Mouse (Mus musculus) forebrain, embryonic 14.5 days (tissue): ENCODE measurements around the gene Ift43. TPM values are rescaled to one million over a fixed set of nuclear protein-coding genes. Genes with fewer than 3 reads are reported as not detected.
A peak's percentile ranks its signal among the peaks of the same experiment; 100 is the strongest.

ENCODE experiments used
- ATAC-seq: fragments of 200-750 bp; cut with Nextera tagmentation; 2 replicates; pipeline ENCODE4 v1.8.0; 2017; ENCODE audit warnings: mild to moderate bottlenecking, moderate library complexity
- DNase-seq: peaks from one replicate; pipeline ENCODE4 v3.0.0-alpha.2; 2015; ENCODE audit warnings: low spot score
- H3K27ac ChIP-seq: fragments of 300-500 bp; sonication (generic); 2 replicates; pipeline ENCODE4 v1.5.1; 2014; ENCODE audit warnings: low read depth, mild to moderate bottlenecking, control low read depth, low read length, moderate library complexity
- H3K27me3 ChIP-seq: fragments of 300-500 bp; sonication (generic); replicated peaks from 2 replicates; pipeline ENCODE4 v1.6.1; 2014; ENCODE audit warnings: low read length, control low read depth, mixed read lengths; ENCODE audit not compliant: control insufficient read depth, insufficient read depth
- H3K36me3 ChIP-seq: fragments of 300-500 bp; sonication (generic); 2 replicates; pipeline ENCODE4 v1.6.1; 2014; ENCODE audit warnings: low read length, control low read depth; ENCODE audit not compliant: control insufficient read depth, insufficient read depth
- H3K4me1 ChIP-seq: fragments of 300-500 bp; sonication (generic); 2 replicates; pipeline ENCODE4 v1.6.1; 2014; ENCODE audit warnings: antibody characterized with exemption, low read length, control low read depth; ENCODE audit not compliant: control insufficient read depth, insufficient read depth
- H3K4me2 ChIP-seq: fragments of 300-500 bp; sonication (generic); 2 replicates; pipeline ENCODE4 v1.6.1; 2014; ENCODE audit warnings: mild to moderate bottlenecking, control low read depth, low read length
- H3K4me3 ChIP-seq: fragments of 300-500 bp; sonication (generic); 2 replicates; pipeline ENCODE4 v1.5.1; 2014; ENCODE audit warnings: low read depth, low read length, control low read depth
- H3K9ac ChIP-seq: fragments of 300-500 bp; sonication (generic); 2 replicates; pipeline ENCODE4 v1.6.1; 2014; ENCODE audit warnings: mild to moderate bottlenecking, low read length, control low read depth, moderate library complexity
- H3K9me3 ChIP-seq: fragments of 300-500 bp; sonication (generic); replicated peaks from 2 replicates; pipeline ENCODE4 v1.6.1; 2016; ENCODE audit warnings: low read length, control low read depth, mixed read lengths; ENCODE audit not compliant: control insufficient read depth
- WGBS: fragments of 180-500 bp; shearing (Covaris S2); extraction: QIAGEN DNeasy Blood & Tissue Kit; methylation state at CpG from one replicate; pipeline ENCODE4 v1.1.7; 2014; 5-methylcytosine and 5-hydroxymethylcytosine counted together
- polyA plus RNA-seq: library from polyadenylated mRNA; unstranded; fragments of >200 nt; fragmentation: Nextera tagmentation; extraction: Ambion mirVana; gene quantifications from 2 replicates; pipeline ENCODE4 v1.2.1, GENCODE M21; 2014

The Ift43 gene
- polyA plus RNA-seq, 1 experiment from 2014 or later = 82.0 TPM

- 93% methylated on average over 5 of the region's 5 CpGs for WGBS
- Histone ChIP-seq H3K9ac (no peak overlapping the region), H3K36me3 (no peaks in the 10 kb centered on the region), H3K27ac (no peak overlapping the region), H3K4me2 (no peak overlapping the region), H3K27me3 (no peaks in the 10 kb centered on the region), H3K4me1 (peaks cover 33% of the 10 kb centered on the region), H3K4me3 (no peak overlapping the region), H3K9me3 (no peaks in the 10 kb centered on the region; the same call in 1 of the 2 replicates)
- DNase-seq (no peak), ATAC-seq (no peak)
Measured at GRCm38 (mm10) chr12:86161942-86162341, 79.6 kb downstream of the Ift43 start.

GRCm38 (mm10) chr12:86162890-86163816, 80.8 kb downstream of the Ift43 start:
- DNase-seq (peak; percentile 71), ATAC-seq (peak; percentile 57; the same call in 1 of the 2 replicates)
- Histone ChIP-seq H3K9ac (no peak overlapping the region), H3K4me1 (peaks cover 27% of the 10 kb centered on the region), H3K4me2 (no peak overlapping the region), H3K9me3 (no peaks in the 10 kb centered on the region; the same call in 1 of the 2 replicates), H3K4me3 (no peak overlapping the region), H3K27me3 (no peaks in the 10 kb centered on the region), H3K36me3 (no peaks in the 10 kb centered on the region), H3K27ac (peak overlapping the region; percentile 59; the same call in 1 of the 2 replicates)
- under 1% methylated on average over 12 of the region's 12 CpGs for WGBS

GRCm38 (mm10) chr12:86166244-86166643, 83.9 kb downstream of the Ift43 start:
- DNase-seq (no peak), ATAC-seq (no peak)
- no peak overlapping the region for H3K9ac ChIP-seq
- peaks cover 19% of the 10 kb centered on the region for H3K4me1 ChIP-seq
- WGBS = 57% methylated on average over 2 of the region's 2 CpGs
- no peaks in the 10 kb centered on the region for H3K27me3 ChIP-seq
- H3K36me3 ChIP-seq = no peaks in the 10 kb centered on the region
- no peak overlapping the region for H3K4me2 ChIP-seq
- H3K9me3 ChIP-seq = no peaks in the 10 kb centered on the region
- no peak overlapping the region for H3K27ac ChIP-seq
- no peak overlapping the region for H3K4me3 ChIP-seq

- H3K27ac ChIP-seq = no peak overlapping the region
- no peak overlapping the region for H3K9ac ChIP-seq
- ATAC-seq = no peak
- H3K9me3 ChIP-seq = no peaks in the 10 kb centered on the region
- no peaks in the 10 kb centered on the region for H3K27me3 ChIP-seq
- no peak overlapping the region for H3K4me2 ChIP-seq
- H3K4me1 ChIP-seq = peaks cover 19% of the 10 kb centered on the region
- DNase-seq = no peak
- WGBS = 53% methylated on average over 9 of the region's 9 CpGs
- H3K4me3 ChIP-seq = no peak overlapping the region
- H3K36me3 ChIP-seq = no peaks in the 10 kb centered on the region
Measured at GRCm38 (mm10) chr12:86167075-86167474, 84.7 kb downstream of the Ift43 start.

GRCm38 (mm10) chr12:86168712-86169111, 86.4 kb downstream of the Ift43 start:
- DNase-seq = no peak
- Histone ChIP-seq H3K4me3 (no peak overlapping the region), H3K4me1 (peaks cover 11% of the 10 kb centered on the region), H3K4me2 (no peak overlapping the region), H3K36me3 (no peaks in the 10 kb centered on the region), H3K9me3 (no peaks in the 10 kb centered on the region), H3K27me3 (no peaks in the 10 kb centered on the region), H3K9ac (no peak overlapping the region), H3K27ac (no peak overlapping the region)
- WGBS = 16% methylated on average over 1 of the region's 1 CpGs
- no peak for ATAC-seq

GRCm38 (mm10) chr12:86169195-86169594, 86.9 kb downstream of the Ift43 start:
- 66% methylated on average over 5 of the region's 5 CpGs for WGBS
- DNase-seq = no peak
- Histone ChIP-seq H3K27me3 (no peaks in the 10 kb centered on the region), H3K9me3 (no peaks in the 10 kb centered on the region), H3K27ac (no peak overlapping the region), H3K4me2 (no peak overlapping the region), H3K36me3 (no peaks in the 10 kb centered on the region), H3K4me1 (peaks cover 9% of the 10 kb centered on the region; the same call in 1 of the 2 replicates), H3K9ac (no peak overlapping the region), H3K4me3 (no peak overlapping the region)
- no peak for ATAC-seq

- Histone ChIP-seq H3K4me1 (peaks cover 13% of the 10 kb centered on the region), H3K36me3 (no peaks in the 10 kb centered on the region), H3K4me3 (no peak overlapping the region), H3K4me2 (no peak overlapping the region), H3K27ac (no peak overlapping the region), H3K9me3 (no peaks in the 10 kb centered on the region), H3K9ac (no peak overlapping the region), H3K27me3 (no peaks in the 10 kb centered on the region)
- ATAC-seq (no peak; the same call in 1 of the 2 replicates), DNase-seq (no peak)
- WGBS = 51% methylated on average over 6 of the region's 6 CpGs
Measured at GRCm38 (mm10) chr12:86173314-86173713, 91.0 kb downstream of the Ift43 start.

GRCm38 (mm10) chr12:86174369-86174768, 92.0 kb downstream of the Ift43 start:
- WGBS = 73% methylated on average over 12 of the region's 12 CpGs
- Histone ChIP-seq H3K4me2 (no peak overlapping the region), H3K36me3 (no peaks in the 10 kb centered on the region), H3K4me1 (peaks cover 17% of the 10 kb centered on the region), H3K9ac (no peak overlapping the region), H3K9me3 (no peaks in the 10 kb centered on the region), H3K4me3 (no peak overlapping the region), H3K27me3 (no peaks in the 10 kb centered on the region), H3K27ac (no peak overlapping the region)
- DNase-seq = no peak
- ATAC-seq = no peak

GRCm38 (mm10) chr12:86175476-86175942, 93.2 kb downstream of the Ift43 start:
- Histone ChIP-seq H3K36me3 (no peaks in the 10 kb centered on the region), H3K4me1 (peaks cover 23% of the 10 kb centered on the region), H3K9me3 (no peaks in the 10 kb centered on the region), H3K27ac (no peak overlapping the region), H3K4me3 (no peak overlapping the region), H3K9ac (no peak overlapping the region), H3K4me2 (0 out of 2 replicates have a peak overlapping the region, but pooled peaks have one; percentile 1), H3K27me3 (no peaks in the 10 kb centered on the region)
- no peak for DNase-seq
- ATAC-seq = no peak
- 3% methylated on average over 12 of the region's 12 CpGs for WGBS
